Comparison of ENCODE assay signal across 8 mouse cellular contexts in genomic region chr17:85190128-85190435, GRCm38 (mm10).
DNase-seq lines count a peak whose midpoint lies in the region; ATAC-seq lines count a peak whose summit lies in the region.

No protein-coding gene starts in this region.

- WGBS in forebrain, embryonic 15.5 days = 3% methylated on average over 7 of the region's 7 CpGs
- 4% methylated on average over 7 of the region's 7 CpGs for WGBS in kidney, embryonic 16.5 days

- peak; percentile 17 for DNase-seq in embryo, embryonic 10.5 days (ENCODE audit: low spot score)
- no peak for DNase-seq in embryo, embryonic 10 days (ENCODE audit: low spot score)
- DNase-seq in retina, adult 2 months (ENCODE audit: low read depth, low spot score) = peak; percentile 39
- DNase-seq in urinary bladder, postnatal 25 days (ENCODE audit: low spot score) = no peak
- DNase-seq in urinary bladder, postnatal 14 days (ENCODE audit: low spot score) = no peak
- no peak for DNase-seq in urinary bladder, postnatal 36 days (ENCODE audit: low spot score in 2 of 2)

- H3K27me3 ChIP-seq in forebrain, embryonic 15.5 days = 0 out of 2 replicates have a peak, but pooled peaks cover 3% of the 10 kb centered on the region
- no peaks in the 10 kb centered on the region for H3K27me3 ChIP-seq in kidney, embryonic 16.5 days (ENCODE audit: insufficient read depth, low read length)

- no peaks in the 10 kb centered on the region for H3K9me3 ChIP-seq in forebrain, embryonic 15.5 days
- H3K9me3 ChIP-seq in kidney, embryonic 16.5 days (ENCODE audit: low read length) = no peaks in the 10 kb centered on the region

- H3K27ac ChIP-seq in forebrain, embryonic 15.5 days (replicated peaks) = no peak overlapping the region
- H3K27ac ChIP-seq in kidney, embryonic 16.5 days (ENCODE audit: low read length) = no peak overlapping the region

- no peak overlapping the region for H3K4me3 ChIP-seq in forebrain, embryonic 15.5 days
- no peak overlapping the region for H3K4me3 ChIP-seq in kidney, embryonic 16.5 days (ENCODE audit: low read length)

- no peak overlapping the region; the same call in 1 of the 2 replicates for H3K9ac ChIP-seq in forebrain, embryonic 15.5 days (replicated peaks)
- H3K9ac ChIP-seq in kidney, embryonic 16.5 days (replicated peaks; ENCODE audit: low read length) = no peak overlapping the region

- peaks cover 9% of the 10 kb centered on the region for H3K4me1 ChIP-seq in forebrain, embryonic 15.5 days
- H3K4me1 ChIP-seq in kidney, embryonic 16.5 days (ENCODE audit: insufficient read depth, low read length) = 0 out of 2 replicates have a peak, but pooled peaks cover 3% of the 10 kb centered on the region

- H3K36me3 ChIP-seq in forebrain, embryonic 15.5 days = no peaks in the 10 kb centered on the region
- no peaks in the 10 kb centered on the region for H3K36me3 ChIP-seq in kidney, embryonic 16.5 days (ENCODE audit: insufficient read depth, low read length)

- ATAC-seq in forebrain, embryonic 15.5 days (replicated peaks) = no peak
- no peak; the same call in 1 of the 2 replicates for ATAC-seq in kidney, embryonic 16.5 days (ENCODE audit: low FRiP score, low TSS enrichment)

- H3K4me2 ChIP-seq in forebrain, embryonic 15.5 days (replicated peaks) = peak overlapping the region; percentile 22
- H3K4me2 ChIP-seq in kidney, embryonic 16.5 days (replicated peaks; ENCODE audit: low read depth, low read length) = peak overlapping the region; percentile 21; the same call in 1 of the 2 replicates

Comparison
In these comparisons a context has a peak if more than half of its experiments do, and no peak if none do; other contexts are left out.
1. DNase-seq: peak in embryo, embryonic 10.5 days (single experiment) and retina, adult 2 months (single experiment); none in embryo, embryonic 10 days (single experiment), urinary bladder, postnatal 25 days (single experiment), urinary bladder, postnatal 14 days (single experiment) and urinary bladder, postnatal 36 days (0 of 2).